Mouse (Mus musculus): ENCODE results near the gene Bola3.

- TF ChIP-seq CTCF (IDR thresholded peaks at IDR 0.05) = no peak
- TF ChIP-seq EP300 (IDR thresholded peaks at IDR 0.05) = no peak
These were observed 14.1 kb downstream of the Bola3 start for GRCm38 (mm10) chr6:83363075-83363474.
